Mouse (Mus musculus) forebrain, embryonic 15.5 days (tissue): Measurements from ENCODE around the gene Panx1. TPM values are rescaled to one million over a fixed set of nuclear protein-coding genes. Genes with fewer than 3 reads are reported as not detected.

Experiments
- ATAC-seq: fragments of 200-750 bp; cut with Nextera tagmentation; replicated peaks from 2 replicates; pipeline ENCODE4 v1.8.0; 2017; ENCODE audit warnings: mild to moderate bottlenecking, moderate TSS enrichment, moderate library complexity
- H3K27ac ChIP-seq: fragments of 300-500 bp; sonication (generic); replicated peaks from 2 replicates; pipeline ENCODE4 v1.5.1; 2015; ENCODE audit warnings: mild to moderate bottlenecking, inconsistent platforms
- H3K27me3 ChIP-seq: fragments of 300-500 bp; sonication (generic); 2 replicates; pipeline ENCODE4 v1.6.1; 2015; ENCODE audit warnings: inconsistent platforms
- H3K36me3 ChIP-seq: fragments of 300-500 bp; sonication (generic); 2 replicates; pipeline ENCODE4 v1.6.1; 2015; ENCODE audit warnings: mild to moderate bottlenecking, inconsistent platforms
- H3K4me1 ChIP-seq: fragments of 300-500 bp; sonication (generic); 2 replicates; pipeline ENCODE4 v1.6.1; 2015; ENCODE audit warnings: inconsistent platforms
- H3K4me2 ChIP-seq: fragments of 300-500 bp; sonication (generic); replicated peaks from 2 replicates; pipeline ENCODE4 v1.6.1; 2015; ENCODE audit warnings: mild to moderate bottlenecking, inconsistent platforms
- H3K4me3 ChIP-seq: fragments of 300-500 bp; sonication (generic); 2 replicates; pipeline ENCODE4 v1.5.1; 2015; ENCODE audit warnings: mild to moderate bottlenecking, inconsistent platforms
- H3K9ac ChIP-seq: fragments of 300-500 bp; sonication (generic); replicated peaks from 2 replicates; pipeline ENCODE4 v1.6.1; 2015; ENCODE audit warnings: mild to moderate bottlenecking, inconsistent platforms
- H3K9me3 ChIP-seq: fragments of 300-500 bp; sonication (generic); 2 replicates; pipeline ENCODE4 v1.6.1; 2016; ENCODE audit warnings: inconsistent platforms
- WGBS: fragments of 180-500 bp; shearing (Covaris S2); methylation state at CpG from one replicate; pipeline ENCODE4 v1.1.7; 2015; ENCODE audit warnings: mixed read lengths; 5-methylcytosine and 5-hydroxymethylcytosine counted together
- polyA plus RNA-seq: library from polyadenylated mRNA; unstranded; fragments of >200 nt; fragmentation: Nextera tagmentation; extraction: Ambion mirVana; gene quantifications from 2 replicates; pipeline ENCODE4 v1.2.1, GENCODE M21; 2015

The Panx1 gene
- polyA plus RNA-seq, 1 experiment from 2014 or later: 150 TPM

- ATAC-seq: 0 out of 2 replicates have a peak, but pooled peaks have one; percentile 23
- H3K4me1 ChIP-seq: no peaks in the 10 kb centered on the region
- no peak overlapping the region for H3K4me3 ChIP-seq
- no peak overlapping the region for H3K9ac ChIP-seq
- WGBS: 97% methylated on average over 1 of the region's 1 CpGs
- H3K27me3 ChIP-seq: no peaks in the 10 kb centered on the region
- no peak overlapping the region for H3K4me2 ChIP-seq
- no peak overlapping the region for H3K27ac ChIP-seq
- no peaks in the 10 kb centered on the region for H3K36me3 ChIP-seq
- no peaks in the 10 kb centered on the region for H3K9me3 ChIP-seq
These were observed 56.5 kb downstream of the Panx1 start for GRCm38 (mm10) chr9:14988606-14989293.

GRCm38 (mm10) chr9:14983141-14983540 is 62.1 kb downstream of the Panx1 start:
- no peak overlapping the region for H3K4me3 ChIP-seq
- H3K4me1 ChIP-seq: no peaks in the 10 kb centered on the region
- ATAC-seq: no peak
- no peaks in the 10 kb centered on the region for H3K36me3 ChIP-seq
- no peak overlapping the region for H3K9ac ChIP-seq
- WGBS: 80% methylated on average over 3 of the region's 3 CpGs
- H3K4me2 ChIP-seq: no peak overlapping the region
- no peak overlapping the region for H3K27ac ChIP-seq
- H3K9me3 ChIP-seq: no peaks in the 10 kb centered on the region
- no peaks in the 10 kb centered on the region for H3K27me3 ChIP-seq

GRCm38 (mm10) chr9:14982683-14983082 is 62.6 kb downstream of the Panx1 start:
- Histone ChIP-seq H3K36me3 (no peaks in the 10 kb centered on the region), H3K4me1 (no peaks in the 10 kb centered on the region), H3K27ac (no peak overlapping the region), H3K9me3 (no peaks in the 10 kb centered on the region), H3K4me2 (no peak overlapping the region), H3K9ac (no peak overlapping the region), H3K27me3 (no peaks in the 10 kb centered on the region), H3K4me3 (no peak overlapping the region)
- no peak for ATAC-seq

- Histone ChIP-seq H3K4me2 (no peak overlapping the region), H3K9ac (no peak overlapping the region), H3K4me1 (no peaks in the 10 kb centered on the region), H3K9me3 (no peaks in the 10 kb centered on the region), H3K27me3 (no peaks in the 10 kb centered on the region), H3K36me3 (no peaks in the 10 kb centered on the region), H3K27ac (no peak overlapping the region), H3K4me3 (no peak overlapping the region)
- 80% methylated on average over 4 of the region's 4 CpGs for WGBS
- no peak for ATAC-seq
These were observed 63.6 kb downstream of the Panx1 start for GRCm38 (mm10) chr9:14981539-14982155.

GRCm38 (mm10) chr9:14974251-14975232 is 70.7 kb downstream of the Panx1 start:
- no peak overlapping the region for H3K4me2 ChIP-seq
- no peaks in the 10 kb centered on the region for H3K4me1 ChIP-seq
- H3K9ac ChIP-seq: no peak overlapping the region
- ATAC-seq: no peak
- no peaks in the 10 kb centered on the region for H3K9me3 ChIP-seq
- H3K36me3 ChIP-seq: no peaks in the 10 kb centered on the region
- WGBS: 77% methylated on average over 6 of the region's 6 CpGs
- H3K27ac ChIP-seq: no peak overlapping the region
- no peaks in the 10 kb centered on the region for H3K27me3 ChIP-seq
- H3K4me3 ChIP-seq: no peak overlapping the region

- no peak overlapping the region for H3K4me2 ChIP-seq
- H3K4me3 ChIP-seq: no peak overlapping the region
- 87% methylated on average over 7 of the region's 7 CpGs for WGBS
- no peaks in the 10 kb centered on the region for H3K27me3 ChIP-seq
- no peaks in the 10 kb centered on the region for H3K9me3 ChIP-seq
- H3K4me1 ChIP-seq: no peaks in the 10 kb centered on the region
- ATAC-seq: no peak
- H3K9ac ChIP-seq: no peak overlapping the region
- no peak overlapping the region for H3K27ac ChIP-seq
- no peaks in the 10 kb centered on the region for H3K36me3 ChIP-seq
These were observed 71.5 kb downstream of the Panx1 start for GRCm38 (mm10) chr9:14973762-14974161.

GRCm38 (mm10) chr9:14970805-14971525 is 74.3 kb downstream of the Panx1 start:
- H3K9me3 ChIP-seq: no peaks in the 10 kb centered on the region
- WGBS: 86% methylated on average over 3 of the region's 3 CpGs
- no peak overlapping the region for H3K4me3 ChIP-seq
- no peaks in the 10 kb centered on the region for H3K4me1 ChIP-seq
- no peaks in the 10 kb centered on the region for H3K36me3 ChIP-seq
- no peak overlapping the region for H3K27ac ChIP-seq
- H3K4me2 ChIP-seq: no peak overlapping the region
- H3K9ac ChIP-seq: no peak overlapping the region
- no peaks in the 10 kb centered on the region for H3K27me3 ChIP-seq
- no peak for ATAC-seq

GRCm38 (mm10) chr9:14970211-14970610 is 75.1 kb downstream of the Panx1 start:
- H3K4me2 ChIP-seq: no peak overlapping the region
- H3K9me3 ChIP-seq: no peaks in the 10 kb centered on the region
- no peak overlapping the region for H3K27ac ChIP-seq
- no peak for ATAC-seq
- no peaks in the 10 kb centered on the region for H3K36me3 ChIP-seq
- no peaks in the 10 kb centered on the region for H3K4me1 ChIP-seq
- 61% methylated on average over 4 of the region's 4 CpGs for WGBS
- H3K9ac ChIP-seq: no peak overlapping the region
- no peak overlapping the region for H3K4me3 ChIP-seq
- no peaks in the 10 kb centered on the region for H3K27me3 ChIP-seq

GRCm38 (mm10) chr9:14967598-14967997 is 77.7 kb downstream of the Panx1 start:
- Histone ChIP-seq H3K36me3 (no peaks in the 10 kb centered on the region), H3K9me3 (no peaks in the 10 kb centered on the region), H3K4me2 (no peak overlapping the region), H3K27ac (no peak overlapping the region), H3K27me3 (no peaks in the 10 kb centered on the region), H3K9ac (no peak overlapping the region), H3K4me1 (no peaks in the 10 kb centered on the region), H3K4me3 (no peak overlapping the region)
- ATAC-seq: no peak
- 93% methylated on average over 1 of the region's 1 CpGs for WGBS

GRCm38 (mm10) chr9:14966787-14967186 is 78.5 kb downstream of the Panx1 start:
- 44% methylated on average over 4 of the region's 4 CpGs for WGBS

GRCm38 (mm10) chr9:14965368-14965767 is 79.9 kb downstream of the Panx1 start:
- Histone ChIP-seq H3K9me3 (no peaks in the 10 kb centered on the region), H3K4me3 (no peak overlapping the region), H3K36me3 (no peaks in the 10 kb centered on the region), H3K9ac (no peak overlapping the region), H3K27me3 (no peaks in the 10 kb centered on the region), H3K4me1 (no peaks in the 10 kb centered on the region), H3K4me2 (no peak overlapping the region), H3K27ac (no peak overlapping the region)
- no peak for ATAC-seq

More at GRCm38 (mm10) chr9:14966787-14967186, 78.5 kb downstream of the Panx1 start:
- H3K9ac ChIP-seq: no peak overlapping the region
- H3K36me3 ChIP-seq: no peaks in the 10 kb centered on the region
- H3K4me3 ChIP-seq: no peak overlapping the region
- H3K9me3 ChIP-seq: no peaks in the 10 kb centered on the region
- H3K27me3 ChIP-seq: no peaks in the 10 kb centered on the region
- no peak for ATAC-seq
- no peak overlapping the region for H3K4me2 ChIP-seq
- no peak overlapping the region for H3K27ac ChIP-seq
- H3K4me1 ChIP-seq: no peaks in the 10 kb centered on the region
